ENCODE assay signal across 8 mouse cellular contexts in genomic region chr6:17725841-17726460, GRCm38 (mm10). TPM values are rescaled to one million over a fixed set of nuclear protein-coding genes. Genes with fewer than 3 reads are reported as not detected.
DNase-seq lines count a peak whose midpoint lies in the region; ATAC-seq and TF ChIP-seq lines count a peak whose summit lies in the region.

No protein-coding gene starts in this region.

- no peak for TF ChIP-seq POLR2A in lung, adult 2 months (IDR thresholded peaks at IDR 0.05; ENCODE audit: borderline replicate concordance, extremely low read depth, low read depth, low read length)

- no peaks in the 10 kb centered on the region for H3K36me3 ChIP-seq in forebrain, embryonic 15.5 days
- no peaks in the 10 kb centered on the region for H3K36me3 ChIP-seq in hindbrain, embryonic 13.5 days
- H3K36me3 ChIP-seq in neural tube, embryonic 15.5 days: no peaks in the 10 kb centered on the region

- WGBS in forebrain, embryonic 15.5 days: 44% methylated on average over 7 of the region's 7 CpGs
- 48% methylated on average over 7 of the region's 7 CpGs for WGBS in hindbrain, embryonic 13.5 days
- WGBS in lung, adult 2 months: 29% methylated on average over 7 of the region's 7 CpGs
- 44% methylated on average over 7 of the region's 7 CpGs for WGBS in neural tube, embryonic 15.5 days

- no peak overlapping the region for H3K27ac ChIP-seq in forebrain, embryonic 15.5 days (replicated peaks)
- H3K27ac ChIP-seq in hindbrain, embryonic 13.5 days: no peak overlapping the region
- no peak overlapping the region for H3K27ac ChIP-seq in neural tube, embryonic 15.5 days (replicated peaks)

- H3K27me3 ChIP-seq in forebrain, embryonic 15.5 days: no peaks in the 10 kb centered on the region
- H3K27me3 ChIP-seq in hindbrain, embryonic 13.5 days: no peaks in the 10 kb centered on the region
- H3K27me3 ChIP-seq in neural tube, embryonic 15.5 days (replicated peaks): no peaks in the 10 kb centered on the region

- no peaks in the 10 kb centered on the region for H3K9me3 ChIP-seq in forebrain, embryonic 15.5 days
- H3K9me3 ChIP-seq in hindbrain, embryonic 13.5 days: no peaks in the 10 kb centered on the region
- no peaks in the 10 kb centered on the region for H3K9me3 ChIP-seq in neural tube, embryonic 15.5 days (replicated peaks)

- peak; percentile 55 for TF ChIP-seq CTCF in lung, adult 2 months (IDR thresholded peaks at IDR 0.05; ENCODE audit: insufficient read depth, low read length)

- peak; percentile 81 for DNase-seq in NIH3T3 (ENCODE audit: low read depth)
- peak; percentile 74 to 82 for DNase-seq in cerebellum, adult 18-20 months
- DNase-seq in layer of hippocampus, adult 8-10 months (ENCODE audit: low spot score in 2 of 2): peak; percentile 63 to 66
- peak; percentile 52 for DNase-seq in lung, adult 2 months
- peak; percentile 62 for DNase-seq in thymus, postnatal 4 days

- H3K4me1 ChIP-seq in forebrain, embryonic 15.5 days: peaks cover 3% of the 10 kb centered on the region; the same call in 1 of the 2 replicates
- no peaks in the 10 kb centered on the region for H3K4me1 ChIP-seq in hindbrain, embryonic 13.5 days (replicated peaks)
- no peaks in the 10 kb centered on the region; the same call in 1 of the 2 replicates for H3K4me1 ChIP-seq in lung, adult 2 months (ENCODE audit: control insufficient read depth, insufficient read depth, low read length)
- H3K4me1 ChIP-seq in neural tube, embryonic 15.5 days: no peaks in the 10 kb centered on the region

- H3K4me3 ChIP-seq in forebrain, embryonic 15.5 days: no peak overlapping the region
- no peak overlapping the region for H3K4me3 ChIP-seq in hindbrain, embryonic 13.5 days
- peak overlapping the region; percentile 65 for H3K4me3 ChIP-seq in lung, adult 2 months (replicated peaks; ENCODE audit: extremely low read depth, low read depth, low read length)
- H3K4me3 ChIP-seq in neural tube, embryonic 15.5 days (replicated peaks): no peak overlapping the region

- H3K4me2 ChIP-seq in forebrain, embryonic 15.5 days (replicated peaks): no peak overlapping the region
- H3K4me2 ChIP-seq in hindbrain, embryonic 13.5 days: no peak overlapping the region
- no peak overlapping the region for H3K4me2 ChIP-seq in neural tube, embryonic 15.5 days

- ATAC-seq in forebrain, embryonic 15.5 days (replicated peaks): peak; percentile 81
- peak; percentile 66; the same call in 1 of the 2 replicates for ATAC-seq in hindbrain, embryonic 13.5 days (ENCODE audit: low FRiP score)
- peak; percentile 84 for ATAC-seq in neural tube, embryonic 15.5 days (ENCODE audit: low FRiP score)

- no peak overlapping the region for H3K9ac ChIP-seq in forebrain, embryonic 15.5 days (replicated peaks)
- no peak overlapping the region for H3K9ac ChIP-seq in hindbrain, embryonic 13.5 days
- H3K9ac ChIP-seq in neural tube, embryonic 15.5 days (replicated peaks): no peak overlapping the region

RNA-seq across cellular contexts. Expression of gene St7, which starts 33.2 kb away (rescaled TPM):
- polyA plus RNA-seq in forebrain, embryonic 15.5 days (2015; fragmentation: Nextera tagmentation; extraction: Ambion mirVana): 61.3 and 68.2 TPM in 2 replicates
- 56.1 and 57.8 TPM in 2 replicates for polyA plus RNA-seq in hindbrain, embryonic 13.5 days (2015; fragmentation: Nextera tagmentation; extraction: Ambion mirVana)
- total RNA-seq in layer of hippocampus, adult 8-10 months (2022): 10 to 100 TPM; 31.5 to 58.0 (median 46.3) TPM
- polyA plus RNA-seq in lung, adult 2 months (2012; rRNA removed): 6.3 and 9.9 TPM in 2 replicates
- 53.8 and 59.2 TPM in 2 replicates for polyA plus RNA-seq in neural tube, embryonic 15.5 days (2015; fragmentation: Nextera tagmentation; extraction: Ambion mirVana)
